Mouse (Mus musculus) midbrain, embryonic 16.5 days (tissue): ENCODE measurements around the gene Lpin1. TPM values are rescaled to one million over a fixed set of nuclear protein-coding genes. Genes with fewer than 3 reads are reported as not detected.

Source experiments
- ATAC-seq: fragments of 200-750 bp; cut with Nextera tagmentation; 2 replicates; pipeline ENCODE4 v1.8.0; 2017; ENCODE audit warnings: moderate TSS enrichment
- H3K27ac ChIP-seq: fragments of 300-500 bp; sonication (generic); 2 replicates; pipeline ENCODE4 v1.5.1; 2014; ENCODE audit warnings: mild to moderate bottlenecking, low read length, mixed read lengths
- H3K27me3 ChIP-seq: fragments of 300-500 bp; sonication (generic); 2 replicates; pipeline ENCODE4 v1.6.1; 2014; ENCODE audit warnings: low read depth, low read length, mixed read lengths; ENCODE audit not compliant: control insufficient read depth, insufficient read depth
- H3K36me3 ChIP-seq: fragments of 300-500 bp; sonication (generic); 2 replicates; pipeline ENCODE4 v1.6.1; 2014; ENCODE audit warnings: mild to moderate bottlenecking, low read length, moderate library complexity, mixed read lengths; ENCODE audit not compliant: control insufficient read depth, insufficient read depth
- H3K4me1 ChIP-seq: fragments of 300-500 bp; sonication (generic); 2 replicates; pipeline ENCODE4 v1.6.1; 2014; ENCODE audit warnings: mild to moderate bottlenecking, low read length, mixed read lengths; ENCODE audit not compliant: control insufficient read depth, insufficient read depth
- H3K4me2 ChIP-seq: fragments of 300-500 bp; sonication (generic); 2 replicates; pipeline ENCODE4 v1.6.1; 2014; ENCODE audit warnings: mild to moderate bottlenecking, low read length, mixed read lengths
- H3K4me3 ChIP-seq: fragments of 300-500 bp; sonication (generic); 2 replicates; pipeline ENCODE4 v1.5.1; 2014; ENCODE audit warnings: low read depth, mild to moderate bottlenecking, low read length, moderate library complexity, mixed read lengths
- H3K9ac ChIP-seq: fragments of 300-500 bp; sonication (generic); 2 replicates; pipeline ENCODE4 v1.6.1; 2014; ENCODE audit warnings: low read depth, low read length, mixed read lengths
- H3K9me3 ChIP-seq: fragments of 300-500 bp; sonication (generic); replicated peaks from 2 replicates; pipeline ENCODE4 v1.6.1; 2014; ENCODE audit warnings: mild to moderate bottlenecking, low read length, mixed read lengths; ENCODE audit not compliant: control insufficient read depth, poor library complexity, severe bottlenecking
- WGBS: fragments of 180-500 bp; shearing (Covaris S2); extraction: QIAGEN DNeasy Blood & Tissue Kit; methylation state at CpG from one replicate; pipeline ENCODE4 v1.1.7; 2014; 5-methylcytosine and 5-hydroxymethylcytosine counted together
- polyA plus RNA-seq: library from polyadenylated mRNA; unstranded; fragments of >200 nt; fragmentation: Nextera tagmentation; extraction: Ambion mirVana; gene quantifications from 2 replicates; pipeline ENCODE4 v1.2.1, GENCODE M21; 2015

The Lpin1 gene
- polyA plus RNA-seq, 1 experiment from 2014 or later, result 21.7 TPM

DNA sequence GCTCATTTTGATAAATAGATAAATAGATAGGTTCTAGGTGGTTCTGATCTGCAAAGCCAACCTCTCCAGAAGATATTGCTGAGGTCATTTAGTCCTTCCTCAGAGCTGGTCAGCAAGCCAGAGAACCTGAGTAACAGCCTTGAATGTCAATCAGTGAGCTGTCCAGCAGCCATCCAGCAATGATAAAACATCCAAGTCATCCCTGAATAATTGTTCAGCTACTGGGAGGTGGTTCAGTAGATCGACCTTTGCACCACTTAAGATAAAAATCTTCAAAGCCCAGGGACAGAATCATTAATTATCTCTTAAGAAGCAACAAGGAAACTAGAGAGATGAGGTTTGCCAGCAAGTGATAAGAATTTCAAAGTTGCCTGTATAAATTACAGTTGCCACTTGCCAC lies 10.4 kb downstream of the Lpin1 start:
- H3K9me3 ChIP-seq, result no peaks in the 10 kb centered on the region
- WGBS, result 73% methylated on average over 1 of the region's 1 CpGs
- H3K4me1 ChIP-seq, result no peaks in the 10 kb centered on the region
- H3K9ac ChIP-seq, result no peak overlapping the region
- no peaks in the 10 kb centered on the region for H3K27me3 ChIP-seq
- H3K36me3 ChIP-seq, result no peaks in the 10 kb centered on the region
- no peak for ATAC-seq
- no peak overlapping the region for H3K4me3 ChIP-seq
- H3K27ac ChIP-seq, result no peak overlapping the region
- no peak overlapping the region for H3K4me2 ChIP-seq

GRCm38 (mm10) chr12:16599359-16599758 lies 11.4 kb downstream of the Lpin1 start:
- ATAC-seq, result no peak
- no peaks in the 10 kb centered on the region for H3K27me3 ChIP-seq
- H3K27ac ChIP-seq, result no peak overlapping the region
- WGBS, result 37% methylated on average over 3 of the region's 3 CpGs
- no peaks in the 10 kb centered on the region for H3K9me3 ChIP-seq
- no peak overlapping the region for H3K9ac ChIP-seq
- no peak overlapping the region for H3K4me2 ChIP-seq
- no peak overlapping the region for H3K4me3 ChIP-seq
- H3K4me1 ChIP-seq, result no peaks in the 10 kb centered on the region
- H3K36me3 ChIP-seq, result no peaks in the 10 kb centered on the region

GRCm38 (mm10) chr12:16593761-16594160 lies 17.0 kb downstream of the Lpin1 start:
- Histone ChIP-seq H3K36me3 (no peaks in the 10 kb centered on the region), H3K4me2 (no peak overlapping the region), H3K27ac (no peak overlapping the region), H3K9ac (no peak overlapping the region), H3K4me1 (peaks cover 17% of the 10 kb centered on the region), H3K9me3 (no peaks in the 10 kb centered on the region), H3K4me3 (no peak overlapping the region), H3K27me3 (no peaks in the 10 kb centered on the region)
- WGBS, result 95% methylated on average over 7 of the region's 7 CpGs
- no peak for ATAC-seq

- no peak overlapping the region for H3K9ac ChIP-seq
- H3K9me3 ChIP-seq, result no peaks in the 10 kb centered on the region
- no peaks in the 10 kb centered on the region for H3K36me3 ChIP-seq
- peaks cover 23% of the 10 kb centered on the region for H3K4me1 ChIP-seq
- WGBS, result 84% methylated on average over 7 of the region's 7 CpGs
- no peaks in the 10 kb centered on the region for H3K27me3 ChIP-seq
- H3K4me3 ChIP-seq, result no peak overlapping the region
- H3K27ac ChIP-seq, result no peak overlapping the region
- no peak overlapping the region for H3K4me2 ChIP-seq
- ATAC-seq, result no peak
Observed at GRCm38 (mm10) chr12:16593014-16593413, 17.8 kb downstream of the Lpin1 start.

DNA sequence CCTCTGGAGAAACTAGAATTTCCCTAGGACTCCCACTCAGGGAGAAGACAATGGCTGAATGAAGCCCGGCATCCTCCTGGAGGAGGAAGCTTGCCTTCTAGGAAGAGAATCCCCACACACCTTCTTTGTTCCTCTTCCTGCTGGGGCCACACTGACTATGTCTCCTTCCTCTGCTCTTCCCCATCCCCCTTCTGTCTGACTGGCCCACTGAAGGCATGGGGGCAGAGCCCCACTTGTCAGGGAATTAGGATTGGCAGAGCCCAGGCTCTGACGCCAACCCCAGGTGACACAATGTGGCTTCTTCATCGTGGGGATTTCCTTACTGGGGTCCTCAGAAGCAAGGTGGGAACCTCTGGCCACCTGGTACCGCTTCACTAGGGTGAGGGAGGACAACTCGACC lies 18.3 kb downstream of the Lpin1 start:
- Histone ChIP-seq H3K36me3 (no peaks in the 10 kb centered on the region), H3K9ac (no peak overlapping the region; the same call in 1 of the 2 replicates), H3K4me2 (peak overlapping the region; percentile 62; the same call in 1 of the 2 replicates), H3K4me1 (peaks cover 28% of the 10 kb centered on the region), H3K27ac (no peak overlapping the region), H3K9me3 (no peaks in the 10 kb centered on the region), H3K27me3 (no peaks in the 10 kb centered on the region), H3K4me3 (no peak overlapping the region)
- WGBS, result 55% methylated on average over 5 of the region's 5 CpGs
- no peak for ATAC-seq

- Histone ChIP-seq H3K27ac (peak overlapping the region; percentile 71), H3K4me1 (peaks cover 36% of the 10 kb centered on the region), H3K36me3 (no peaks in the 10 kb centered on the region), H3K4me2 (peak overlapping the region; percentile 62), H3K9ac (peak overlapping the region; percentile 59), H3K9me3 (no peaks in the 10 kb centered on the region), H3K27me3 (no peaks in the 10 kb centered on the region), H3K4me3 (peak overlapping the region; percentile 44)
- peak; percentile 83 for ATAC-seq
- 7% methylated on average over 15 of the region's 15 CpGs for WGBS
Observed at GRCm38 (mm10) chr12:16591453-16592200, 19.1 kb downstream of the Lpin1 start.

DNA sequence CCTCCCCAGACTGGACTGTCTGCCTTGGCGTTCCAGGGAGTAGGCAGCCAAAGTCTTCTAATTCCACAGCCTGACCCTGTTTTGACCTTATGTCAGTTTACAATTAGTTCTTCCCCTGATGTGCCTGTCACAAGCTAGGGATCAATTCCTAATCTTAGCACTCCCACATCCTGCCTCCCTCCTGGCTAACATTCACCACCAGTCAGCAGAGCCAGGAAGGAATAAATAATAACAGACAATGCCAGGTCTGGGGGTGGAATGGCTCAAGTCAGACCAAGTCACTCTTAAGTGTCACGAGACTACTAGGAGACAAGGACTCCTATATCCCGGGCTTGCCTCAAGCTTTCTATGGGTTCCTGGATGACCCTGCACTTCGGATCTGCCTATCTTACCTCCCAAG lies 20.8 kb downstream of the Lpin1 start:
- H3K36me3 ChIP-seq, result no peaks in the 10 kb centered on the region
- no peaks in the 10 kb centered on the region for H3K9me3 ChIP-seq
- H3K4me1 ChIP-seq, result peaks cover 51% of the 10 kb centered on the region
- peak overlapping the region; percentile 85; the same call in 1 of the 2 replicates for H3K4me3 ChIP-seq
- WGBS, result 17% methylated on average over 4 of the region's 4 CpGs
- H3K4me2 ChIP-seq, result peak overlapping the region; percentile 17; the same call in 1 of the 2 replicates
- H3K27me3 ChIP-seq, result no peaks in the 10 kb centered on the region
- ATAC-seq, result no peak
- no peak overlapping the region for H3K9ac ChIP-seq
- H3K27ac ChIP-seq, result no peak overlapping the region; the same call in 1 of the 2 replicates

DNA sequence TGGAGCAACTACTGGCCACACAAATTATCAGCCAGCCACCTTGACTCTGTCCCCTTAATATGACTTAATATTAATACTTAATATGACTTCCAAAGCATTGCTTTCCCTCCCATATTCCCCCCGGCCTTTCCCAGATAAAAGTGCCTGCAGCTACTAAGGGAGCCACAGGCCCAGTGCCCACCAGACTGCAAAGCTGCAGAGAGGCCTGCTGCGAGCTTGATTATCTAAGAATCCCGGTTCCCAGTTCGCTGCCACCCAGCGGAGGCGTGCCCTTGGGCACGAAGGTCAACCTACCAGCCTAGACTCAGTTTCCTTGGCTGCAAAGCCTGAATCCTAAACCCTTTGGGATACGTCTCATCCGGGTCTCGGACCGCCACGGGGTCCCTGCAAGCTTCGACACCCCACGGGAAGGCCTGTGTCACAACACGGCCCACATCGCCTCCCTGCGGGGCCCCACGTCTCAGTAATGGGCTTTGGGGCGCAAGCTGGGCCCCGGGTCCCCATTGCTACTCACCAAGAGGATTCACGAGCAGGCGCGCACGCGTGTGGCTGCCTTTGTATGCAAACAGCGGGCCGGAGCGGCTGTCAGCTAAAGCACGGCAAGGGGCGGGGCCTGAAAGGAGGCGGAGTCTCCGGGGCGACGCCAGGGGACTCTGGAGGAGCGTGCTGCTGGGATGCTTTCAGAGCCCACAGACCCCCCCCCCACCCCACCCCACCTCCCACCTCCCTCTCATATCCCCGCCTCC lies 21.4 kb downstream of the Lpin1 start:
- Histone ChIP-seq H3K27ac (peak overlapping the region; percentile 90), H3K9me3 (no peaks in the 10 kb centered on the region), H3K4me1 (peaks cover 57% of the 10 kb centered on the region), H3K4me2 (peak overlapping the region; percentile 73), H3K9ac (peak overlapping the region; percentile 91), H3K4me3 (peak overlapping the region; percentile 85), H3K27me3 (no peaks in the 10 kb centered on the region), H3K36me3 (no peaks in the 10 kb centered on the region)
- ATAC-seq, result peak; percentile 92
- 0% methylated on average over 36 of the region's 36 CpGs for WGBS
